Mouse (Mus musculus) ES-E14 (cell line): ENCODE results near the gene Pdzd3.

Experiments
- CHD2 ChIP-seq: IDR thresholded peaks from 2 replicates; pipeline ENCODE4 v1.6.1; 2014; ENCODE audit warnings: mild to moderate bottlenecking, low read depth, low read length, inconsistent platforms
- HCFC1 ChIP-seq: IDR thresholded peaks from 2 replicates; pipeline ENCODE4 v1.6.1; 2012; ENCODE audit warnings: low read length, inconsistent platforms, borderline replicate concordance; ENCODE audit not compliant: insufficient read depth
- MAFK ChIP-seq: IDR thresholded peaks from 2 replicates; pipeline ENCODE4 v1.6.1; 2014; ENCODE audit warnings: mild to moderate bottlenecking, low read depth, low read length, inconsistent platforms; ENCODE audit not compliant: insufficient read depth
- ZC3H11A ChIP-seq: IDR thresholded peaks from 2 replicates; pipeline ENCODE4 v1.6.1; 2012; ENCODE audit warnings: low read depth, mild to moderate bottlenecking, inconsistent platforms, low read length, borderline replicate concordance

DNA sequence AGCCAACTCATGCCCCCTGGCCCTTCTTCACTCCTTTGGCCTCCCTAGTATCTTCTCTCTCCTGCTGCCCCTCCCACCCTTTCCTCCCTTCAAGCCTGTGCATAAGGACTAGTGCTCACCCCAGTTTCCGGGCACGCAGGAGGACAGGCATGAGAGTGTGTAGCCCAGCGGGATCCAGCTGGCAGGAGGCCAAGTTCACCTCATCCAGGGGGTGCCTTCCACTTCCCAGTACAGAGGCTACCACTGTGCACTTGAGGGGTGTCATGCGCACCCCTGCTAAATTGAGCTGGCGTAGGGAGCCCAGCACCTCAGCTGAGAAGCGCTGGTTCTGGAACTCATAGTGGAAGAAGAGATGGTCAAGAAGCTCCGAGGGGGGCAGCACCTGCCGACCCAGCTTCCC, 4.9 kb upstream of the Pdzd3 start:
- no peak for TF ChIP-seq CHD2
- no peak for TF ChIP-seq HCFC1
- TF ChIP-seq ZC3H11A = no peak
- TF ChIP-seq MAFK = no peak
